Mouse (Mus musculus): ENCODE data around the gene Hoxb13. TPM values are rescaled to one million over a fixed set of nuclear protein-coding genes. Genes with fewer than 3 reads are reported as not detected.
A peak's percentile ranks its signal among the peaks of the same experiment; 100 is the strongest.

Gene Hoxb13
- polyA plus RNA-seq (2016; fragmentation: Nextera tagmentation; extraction: Ambion mirVana) = not detected in 2 replicates

DNA sequence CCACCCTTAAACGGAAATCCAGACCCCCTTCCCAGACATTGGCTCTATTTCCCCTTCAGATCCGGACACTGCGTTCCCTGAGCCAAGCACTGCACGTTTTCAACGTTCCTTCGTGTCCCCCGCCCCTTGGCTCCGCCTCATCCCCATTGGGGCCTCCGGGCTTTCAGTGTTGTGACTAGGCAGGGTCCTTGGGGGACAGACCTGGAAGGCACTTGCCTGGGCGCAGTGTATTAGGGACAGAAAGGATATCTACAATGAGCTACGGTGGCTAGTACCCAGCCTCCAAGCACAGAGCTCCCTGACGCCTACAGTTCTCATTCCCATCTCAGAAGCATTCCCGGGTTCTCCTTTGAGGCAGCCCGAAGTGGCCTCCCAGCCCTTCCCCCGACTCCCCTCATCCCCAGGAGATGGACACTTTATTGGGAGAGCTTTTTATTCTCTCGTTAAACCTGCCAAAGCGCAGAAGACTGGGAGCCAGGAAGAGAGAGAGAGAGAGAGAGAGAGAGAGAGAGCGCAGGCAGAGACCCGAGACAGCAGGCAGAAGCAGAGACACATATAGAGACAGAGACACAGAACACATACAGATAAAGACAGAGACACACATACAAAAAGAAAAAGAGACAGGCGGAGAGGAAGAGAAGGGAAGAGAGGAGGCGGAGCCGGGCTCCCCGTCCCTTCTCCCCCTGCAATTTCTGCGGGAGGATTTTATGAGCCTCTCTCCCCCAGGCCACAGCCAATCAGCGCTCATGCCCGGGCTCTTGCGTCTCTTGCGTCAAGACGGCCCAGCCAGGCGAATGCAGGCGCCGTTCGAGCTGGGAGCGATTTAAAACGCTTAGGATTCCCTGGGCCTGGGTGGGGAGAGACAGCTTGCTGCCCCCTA is at the start of gene Hoxb13:
Gene Hoxb13 (plus strand): TSS at position 796 of the 880 bp plus-strand sequence.
- peak within 1 kb of the TSS; percentile 38 for H3K4me2 ChIP-seq
- H3K27ac ChIP-seq (ENCODE audit: poor library complexity, severe bottlenecking) = no peak within 1 kb of the TSS
- no peaks in the 10 kb centered on the region for H3K36me3 ChIP-seq
- ATAC-seq (ENCODE audit: insufficient number of reproducible peaks, low FRiP score) = no peak
- peaks cover 9% of the 10 kb centered on the region; the same call in 1 of the 2 replicates for H3K4me1 ChIP-seq (replicated peaks)
- H3K9ac ChIP-seq = no peak within 1 kb of the TSS
- peak within 1 kb of the TSS; percentile 22 for H3K4me3 ChIP-seq
- WGBS = under 1% methylated on average over 35 of the region's 35 CpGs
- peaks cover 96% of the 10 kb centered on the region for H3K27me3 ChIP-seq (replicated peaks)
- no peaks in the 10 kb centered on the region for H3K9me3 ChIP-seq (replicated peaks)

DNA sequence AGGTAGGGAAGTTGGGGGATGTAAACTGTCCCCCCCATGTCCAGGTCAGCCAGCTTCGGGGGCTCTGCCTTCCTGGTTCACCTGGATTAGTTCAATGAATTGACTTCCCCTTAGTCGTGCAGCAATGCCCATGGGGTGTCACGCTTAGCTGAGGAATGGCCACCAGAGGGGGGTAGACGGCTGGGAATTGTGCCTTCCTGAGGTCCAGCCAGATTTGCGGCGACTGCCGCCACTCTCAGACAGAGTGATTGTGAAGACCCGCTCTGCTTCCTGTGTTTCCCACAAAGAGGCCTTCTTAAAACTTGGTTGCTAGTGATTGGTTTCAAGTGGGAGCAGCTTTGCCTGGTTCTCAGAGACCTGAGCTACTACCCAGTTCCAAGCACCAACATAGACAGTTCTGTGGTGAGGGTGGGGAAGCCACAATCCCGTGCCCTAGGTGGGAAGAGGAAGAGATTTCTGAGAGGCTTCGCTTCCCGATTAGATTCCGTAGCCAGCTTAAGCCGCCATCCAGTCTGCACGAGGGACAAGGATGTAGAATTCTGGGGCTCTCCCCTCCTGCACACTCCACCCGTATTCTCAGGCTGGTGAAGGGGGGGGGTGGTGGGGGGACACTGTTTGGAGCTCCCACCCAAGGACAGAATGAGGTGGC is 48.4 kb upstream of the Hoxb13 start:
- ATAC-seq (ENCODE audit: insufficient number of reproducible peaks, low FRiP score) = no peak
- no peaks in the 10 kb centered on the region for H3K9me3 ChIP-seq (replicated peaks)
- peak overlapping the region; percentile 25; the same call in 1 of the 2 replicates for H3K4me3 ChIP-seq
- peak overlapping the region; percentile 44; the same call in 1 of the 2 replicates for H3K9ac ChIP-seq
- H3K4me1 ChIP-seq (replicated peaks) = peaks cover 4% of the 10 kb centered on the region; the same call in 1 of the 2 replicates
- H3K27me3 ChIP-seq (replicated peaks) = peaks cover 72% of the 10 kb centered on the region
- H3K27ac ChIP-seq (ENCODE audit: poor library complexity, severe bottlenecking) = no peak overlapping the region
- under 1% methylated on average over 15 of the region's 15 CpGs for WGBS
- H3K36me3 ChIP-seq = no peaks in the 10 kb centered on the region
- H3K4me2 ChIP-seq = peak overlapping the region; percentile 61

- H3K9me3 ChIP-seq (replicated peaks) = no peaks in the 10 kb centered on the region
- no peak for ATAC-seq (ENCODE audit: insufficient number of reproducible peaks, low FRiP score)
- no peaks in the 10 kb centered on the region for H3K36me3 ChIP-seq
- WGBS = 68% methylated on average over 6 of the region's 6 CpGs
- no peak overlapping the region for H3K4me3 ChIP-seq
- H3K27ac ChIP-seq (ENCODE audit: poor library complexity, severe bottlenecking) = no peak overlapping the region
- no peak overlapping the region for H3K4me2 ChIP-seq
- H3K4me1 ChIP-seq (replicated peaks) = peaks cover 4% of the 10 kb centered on the region; the same call in 1 of the 2 replicates
- H3K9ac ChIP-seq = no peak overlapping the region
- H3K27me3 ChIP-seq (replicated peaks) = peaks cover 90% of the 10 kb centered on the region
Measured at GRCm38 (mm10) chr11:96147471-96147870, 46.6 kb upstream of the Hoxb13 start.

DNA sequence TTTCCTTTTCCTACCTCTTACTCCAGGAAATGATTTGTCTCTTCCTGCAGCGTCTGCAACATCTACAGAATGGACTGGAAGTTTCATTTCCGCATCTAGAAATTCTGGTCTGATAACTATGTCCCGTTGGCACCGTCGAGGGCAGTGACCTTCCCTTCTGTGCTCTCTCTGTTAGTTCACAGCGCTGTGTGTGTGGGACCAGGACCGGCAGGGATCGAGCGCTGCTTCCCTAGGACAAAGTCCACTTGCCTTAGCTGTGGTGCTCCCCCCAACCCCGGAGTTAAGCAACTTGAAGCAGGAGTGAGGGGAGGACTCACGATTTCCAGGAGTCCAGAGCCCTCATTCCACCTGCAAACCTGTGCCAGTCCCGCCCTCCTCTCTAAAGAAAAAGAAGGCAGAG is 29.3 kb upstream of the Hoxb13 start:
- H3K4me2 ChIP-seq = no peak overlapping the region
- H3K9ac ChIP-seq = no peak overlapping the region
- no peaks in the 10 kb centered on the region for H3K36me3 ChIP-seq
- WGBS = 56% methylated on average over 12 of the region's 12 CpGs
- peaks cover 87% of the 10 kb centered on the region for H3K27me3 ChIP-seq (replicated peaks)
- 0 out of 2 replicates have a peak, but pooled peaks cover 3% of the 10 kb centered on the region for H3K9me3 ChIP-seq (replicated peaks)
- no peaks in the 10 kb centered on the region for H3K4me1 ChIP-seq (replicated peaks)
- H3K4me3 ChIP-seq = no peak overlapping the region
- ATAC-seq (ENCODE audit: insufficient number of reproducible peaks, low FRiP score) = no peak
- no peak overlapping the region for H3K27ac ChIP-seq (ENCODE audit: poor library complexity, severe bottlenecking)

DNA sequence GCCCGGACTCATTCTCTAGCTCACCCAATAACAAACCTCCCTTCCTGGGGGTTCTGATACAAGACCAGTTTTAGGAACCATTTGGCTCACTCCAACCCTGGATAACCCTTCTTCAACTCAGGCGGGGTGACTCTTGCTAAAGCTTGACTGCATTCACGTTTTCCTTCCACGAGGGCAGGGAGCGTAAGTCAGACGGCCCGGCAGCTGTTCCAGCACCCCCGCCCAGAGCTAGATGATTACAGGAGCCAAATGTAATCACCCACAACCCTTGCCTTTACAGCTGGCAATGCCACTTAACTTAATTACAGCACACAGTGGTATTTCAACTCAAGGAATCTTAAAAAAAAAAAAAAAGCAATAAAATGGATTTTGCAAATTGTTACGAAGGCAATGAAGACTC is 26.0 kb upstream of the Hoxb13 start:
- no peak overlapping the region for H3K9ac ChIP-seq
- H3K4me2 ChIP-seq = no peak overlapping the region
- WGBS = 35% methylated on average over 9 of the region's 9 CpGs
- peaks cover 98% of the 10 kb centered on the region for H3K27me3 ChIP-seq (replicated peaks)
- H3K4me3 ChIP-seq = no peak overlapping the region
- 0 out of 2 replicates have a peak, but pooled peaks cover 3% of the 10 kb centered on the region for H3K4me1 ChIP-seq (replicated peaks)
- H3K27ac ChIP-seq (ENCODE audit: poor library complexity, severe bottlenecking) = no peak overlapping the region
- H3K36me3 ChIP-seq = no peaks in the 10 kb centered on the region
- no peaks in the 10 kb centered on the region for H3K9me3 ChIP-seq (replicated peaks)
- ATAC-seq (ENCODE audit: insufficient number of reproducible peaks, low FRiP score) = no peak

DNA sequence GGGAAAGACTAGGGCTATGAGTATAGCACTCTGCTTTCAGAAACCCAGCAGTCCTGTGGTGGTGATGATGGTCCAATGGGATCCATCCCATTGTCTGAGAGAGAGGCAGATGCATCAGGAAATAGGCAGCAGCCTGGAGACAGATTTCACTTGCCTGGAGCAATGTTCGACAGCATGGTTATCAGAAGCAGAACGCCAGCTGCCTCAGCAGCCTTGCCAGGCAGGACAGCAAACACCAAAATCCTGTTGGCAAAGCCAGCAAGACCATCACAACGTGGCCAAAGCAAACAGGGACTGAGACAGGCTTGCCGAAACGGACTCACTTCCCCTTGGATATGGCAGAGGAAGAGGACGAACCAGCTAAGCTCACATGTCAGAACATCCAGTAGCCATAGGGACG is 25.1 kb upstream of the Hoxb13 start:
- 0 out of 2 replicates have a peak, but pooled peaks cover 4% of the 10 kb centered on the region for H3K4me1 ChIP-seq (replicated peaks)
- H3K4me3 ChIP-seq = no peak overlapping the region
- H3K4me2 ChIP-seq = no peak overlapping the region
- 11% methylated on average over 7 of the region's 7 CpGs for WGBS
- no peak overlapping the region for H3K9ac ChIP-seq
- H3K27ac ChIP-seq (ENCODE audit: poor library complexity, severe bottlenecking) = no peak overlapping the region
- no peaks in the 10 kb centered on the region for H3K9me3 ChIP-seq (replicated peaks)
- peaks cover 100% of the 10 kb centered on the region for H3K27me3 ChIP-seq (replicated peaks)
- no peaks in the 10 kb centered on the region for H3K36me3 ChIP-seq
- no peak for ATAC-seq (ENCODE audit: insufficient number of reproducible peaks, low FRiP score)

DNA sequence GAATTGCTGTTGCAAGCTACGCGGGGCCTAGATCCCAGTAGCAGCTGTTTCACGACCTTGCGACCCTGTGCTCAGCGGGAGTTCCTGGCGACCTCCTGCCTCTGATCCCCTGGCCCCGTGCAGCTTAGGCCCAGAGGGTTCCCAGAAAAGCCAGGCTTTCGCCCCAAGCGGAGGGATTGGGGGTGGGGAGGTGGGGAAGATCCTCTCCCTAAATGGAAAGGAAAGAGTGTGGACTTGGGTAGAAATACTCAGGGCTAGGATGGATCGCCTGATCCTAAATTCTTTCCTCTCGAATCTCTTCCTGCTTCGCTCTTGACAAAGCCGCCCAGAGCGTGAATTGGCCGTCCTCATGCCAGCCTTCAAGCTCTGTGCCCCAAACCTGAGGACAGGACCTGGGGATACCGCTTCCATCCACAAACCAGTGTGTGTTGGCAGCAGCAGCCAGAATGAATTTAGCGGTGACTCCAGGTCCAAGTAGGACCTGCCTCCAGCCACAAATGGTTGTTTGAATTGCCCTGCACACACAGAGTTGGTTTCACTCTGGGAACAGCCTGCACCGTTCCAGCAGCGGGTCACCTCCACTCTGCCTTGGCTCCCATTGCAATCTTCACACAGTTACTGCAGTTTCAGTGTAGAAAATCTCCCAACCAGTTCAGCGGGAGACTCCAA is 23.3 kb upstream of the Hoxb13 start:
- H3K9me3 ChIP-seq (replicated peaks) = no peaks in the 10 kb centered on the region
- H3K9ac ChIP-seq = no peak overlapping the region
- no peaks in the 10 kb centered on the region for H3K36me3 ChIP-seq
- H3K4me1 ChIP-seq (replicated peaks) = 0 out of 2 replicates have a peak, but pooled peaks cover 4% of the 10 kb centered on the region
- peaks cover 99% of the 10 kb centered on the region for H3K27me3 ChIP-seq (replicated peaks)
- H3K4me2 ChIP-seq = no peak overlapping the region
- no peak overlapping the region for H3K27ac ChIP-seq (ENCODE audit: poor library complexity, severe bottlenecking)
- no peak overlapping the region for H3K4me3 ChIP-seq
- 1% methylated on average over 20 of the region's 20 CpGs for WGBS
- ATAC-seq (ENCODE audit: insufficient number of reproducible peaks, low FRiP score) = no peak

- Histone ChIP-seq H3K27me3 (replicated peaks) (peaks cover 99% of the 10 kb centered on the region), H3K4me3 (no peak overlapping the region), H3K4me1 (replicated peaks) (0 out of 2 replicates have a peak, but pooled peaks cover 4% of the 10 kb centered on the region), H3K27ac (ENCODE audit: poor library complexity, severe bottlenecking) (no peak overlapping the region), H3K9me3 (replicated peaks) (no peaks in the 10 kb centered on the region), H3K4me2 (no peak overlapping the region), H3K36me3 (no peaks in the 10 kb centered on the region), H3K9ac (no peak overlapping the region)
- WGBS = 10% methylated on average over 3 of the region's 3 CpGs
- ATAC-seq (ENCODE audit: insufficient number of reproducible peaks, low FRiP score) = no peak
Measured at GRCm38 (mm10) chr11:96171601-96172000, 22.5 kb upstream of the Hoxb13 start.

DNA sequence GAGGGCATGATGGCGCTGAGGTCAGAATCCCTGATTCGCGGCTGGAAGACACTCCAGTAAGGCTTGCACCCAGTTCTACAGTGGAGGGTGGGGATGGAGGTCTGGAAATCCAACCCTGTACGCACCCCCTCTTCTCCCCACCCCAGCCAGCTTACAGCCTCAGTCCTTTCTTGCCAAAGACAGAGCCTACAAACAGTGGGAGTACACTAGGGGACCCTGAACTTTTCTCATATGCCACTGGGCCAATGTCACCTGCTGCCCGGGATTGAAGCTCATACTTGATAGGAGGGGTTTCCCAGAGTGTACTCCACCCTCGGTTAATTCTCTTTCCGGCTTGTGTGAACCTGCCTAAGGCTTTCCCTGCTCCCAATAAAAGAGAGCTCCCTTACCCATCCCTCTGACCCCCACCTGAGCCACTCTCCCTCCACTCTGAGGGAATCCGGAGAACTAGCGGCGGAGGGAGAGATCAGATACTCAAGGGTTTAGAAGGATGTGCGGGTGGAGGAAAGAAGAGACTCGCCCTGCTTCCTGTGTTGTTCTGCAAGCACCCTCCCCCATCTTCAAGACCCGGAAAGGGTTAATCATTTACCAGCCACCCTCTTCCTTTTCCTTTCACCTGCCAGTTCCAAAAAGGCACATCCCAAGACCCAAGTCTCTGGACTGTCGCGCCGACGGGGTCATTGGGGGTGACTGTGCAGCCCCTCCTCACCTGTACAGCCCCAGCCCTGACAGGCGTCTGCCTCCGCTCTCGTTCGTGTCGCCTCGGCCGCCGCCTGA is 21.4 kb upstream of the Hoxb13 start:
- no peak for ATAC-seq (ENCODE audit: insufficient number of reproducible peaks, low FRiP score)
- WGBS = 2% methylated on average over 25 of the region's 25 CpGs
- no peak overlapping the region for H3K4me2 ChIP-seq

GRCm38 (mm10) chr11:96173288-96173840 is 20.8 kb upstream of the Hoxb13 start:
- Histone ChIP-seq H3K36me3 (no peaks in the 10 kb centered on the region), H3K4me1 (replicated peaks) (0 out of 2 replicates have a peak, but pooled peaks cover 4% of the 10 kb centered on the region), H3K9ac (no peak overlapping the region), H3K27ac (ENCODE audit: poor library complexity, severe bottlenecking) (no peak overlapping the region), H3K4me2 (no peak overlapping the region), H3K9me3 (replicated peaks) (no peaks in the 10 kb centered on the region), H3K4me3 (no peak overlapping the region), H3K27me3 (replicated peaks) (peaks cover 97% of the 10 kb centered on the region)
- WGBS = 3% methylated on average over 16 of the region's 16 CpGs
- no peak for ATAC-seq (ENCODE audit: insufficient number of reproducible peaks, low FRiP score)

More for the DNA sequence above, 21.4 kb upstream of the Hoxb13 start:
- Histone ChIP-seq H3K9ac (no peak overlapping the region), H3K36me3 (no peaks in the 10 kb centered on the region), H3K27me3 (replicated peaks) (peaks cover 97% of the 10 kb centered on the region), H3K4me1 (replicated peaks) (0 out of 2 replicates have a peak, but pooled peaks cover 4% of the 10 kb centered on the region), H3K9me3 (replicated peaks) (no peaks in the 10 kb centered on the region), H3K4me3 (no peak overlapping the region), H3K27ac (ENCODE audit: poor library complexity, severe bottlenecking) (no peak overlapping the region)

All from heart, embryonic 12.5 days (tissue).